Mouse (Mus musculus): ENCODE data around the gene Cobll1. TPM values are rescaled to one million over a fixed set of nuclear protein-coding genes. Genes with fewer than 3 reads are reported as not detected.
A peak's percentile ranks its signal among the peaks of the same experiment; 100 is the strongest.

Cobll1 gene
- polyA plus RNA-seq, 1 experiment from 2014 or later, result 21.7 TPM

GRCm38 (mm10) chr2:65188585-65188984 lies 50.6 kb downstream of the Cobll1 start:
- H3K4me3 ChIP-seq (replicated peaks), result no peak overlapping the region
- H3K36me3 ChIP-seq, result no peaks in the 10 kb centered on the region
- H3K4me2 ChIP-seq, result no peak overlapping the region
- no peaks in the 10 kb centered on the region for H3K27me3 ChIP-seq
- no peaks in the 10 kb centered on the region for H3K9me3 ChIP-seq (replicated peaks)
- H3K4me1 ChIP-seq, result peaks cover 31% of the 10 kb centered on the region
- ATAC-seq (replicated peaks; ENCODE audit: low FRiP score), result no peak
- no peak overlapping the region for H3K9ac ChIP-seq
- peak overlapping the region; percentile 62; the same call in 1 of the 2 replicates for H3K27ac ChIP-seq
- 42% methylated on average over 6 of the region's 6 CpGs for WGBS

GRCm38 (mm10) chr2:65187652-65188051 lies 51.6 kb downstream of the Cobll1 start:
- Histone ChIP-seq H3K27ac (no peak overlapping the region), H3K4me3 (replicated peaks) (no peak overlapping the region), H3K36me3 (no peaks in the 10 kb centered on the region), H3K4me1 (peaks cover 27% of the 10 kb centered on the region), H3K9me3 (replicated peaks) (no peaks in the 10 kb centered on the region), H3K9ac (no peak overlapping the region), H3K27me3 (no peaks in the 10 kb centered on the region), H3K4me2 (no peak overlapping the region)
- ATAC-seq (replicated peaks; ENCODE audit: low FRiP score), result no peak

- no peaks in the 10 kb centered on the region for H3K36me3 ChIP-seq
- no peak for ATAC-seq (replicated peaks; ENCODE audit: low FRiP score)
- H3K27me3 ChIP-seq, result no peaks in the 10 kb centered on the region
- H3K27ac ChIP-seq, result no peak overlapping the region
- H3K9me3 ChIP-seq (replicated peaks), result no peaks in the 10 kb centered on the region
- no peak overlapping the region for H3K4me3 ChIP-seq (replicated peaks)
- 68% methylated on average over 3 of the region's 3 CpGs for WGBS
- H3K4me2 ChIP-seq, result no peak overlapping the region
- H3K9ac ChIP-seq, result no peak overlapping the region
- H3K4me1 ChIP-seq, result peaks cover 29% of the 10 kb centered on the region
Observed at GRCm38 (mm10) chr2:65187164-65187563, 52.0 kb downstream of the Cobll1 start.

GRCm38 (mm10) chr2:65182747-65183146 lies 56.5 kb downstream of the Cobll1 start:
- H3K9ac ChIP-seq, result no peak overlapping the region
- ATAC-seq (replicated peaks; ENCODE audit: low FRiP score), result no peak
- 54% methylated on average over 2 of the region's 2 CpGs for WGBS
- no peaks in the 10 kb centered on the region for H3K27me3 ChIP-seq
- peaks cover 25% of the 10 kb centered on the region for H3K4me1 ChIP-seq
- no peak overlapping the region for H3K4me2 ChIP-seq
- H3K36me3 ChIP-seq, result no peaks in the 10 kb centered on the region
- H3K9me3 ChIP-seq (replicated peaks), result no peaks in the 10 kb centered on the region
- H3K4me3 ChIP-seq (replicated peaks), result no peak overlapping the region
- H3K27ac ChIP-seq, result 0 out of 2 replicates have a peak overlapping the region, but pooled peaks have one; percentile 6

- Histone ChIP-seq H3K27ac (peak overlapping the region; percentile 4; the same call in 1 of the 2 replicates), H3K4me1 (peaks cover 25% of the 10 kb centered on the region), H3K27me3 (no peaks in the 10 kb centered on the region), H3K36me3 (no peaks in the 10 kb centered on the region), H3K4me2 (no peak overlapping the region), H3K4me3 (replicated peaks) (no peak overlapping the region), H3K9me3 (replicated peaks) (no peaks in the 10 kb centered on the region), H3K9ac (no peak overlapping the region)
- no peak for ATAC-seq (replicated peaks; ENCODE audit: low FRiP score)
- WGBS, result 75% methylated on average over 8 of the region's 8 CpGs
Observed at GRCm38 (mm10) chr2:65181736-65182135, 57.5 kb downstream of the Cobll1 start.

- Histone ChIP-seq H3K9ac (no peak overlapping the region), H3K4me1 (peaks cover 25% of the 10 kb centered on the region), H3K9me3 (replicated peaks) (no peaks in the 10 kb centered on the region), H3K36me3 (no peaks in the 10 kb centered on the region), H3K27ac (peak overlapping the region; percentile 4; the same call in 1 of the 2 replicates), H3K4me2 (peak overlapping the region; percentile 28), H3K27me3 (no peaks in the 10 kb centered on the region), H3K4me3 (replicated peaks) (no peak overlapping the region)
- peak; percentile 41; the same call in 1 of the 2 replicates for ATAC-seq (replicated peaks; ENCODE audit: low FRiP score)
- 32% methylated on average over 9 of the region's 9 CpGs for WGBS
Observed at GRCm38 (mm10) chr2:65181066-65181716, 58.0 kb downstream of the Cobll1 start.

GRCm38 (mm10) chr2:65175645-65176044 lies 63.6 kb downstream of the Cobll1 start:
- 58% methylated on average over 5 of the region's 5 CpGs for WGBS
- H3K9ac ChIP-seq, result no peak overlapping the region
- H3K4me2 ChIP-seq, result no peak overlapping the region
- H3K9me3 ChIP-seq (replicated peaks), result no peaks in the 10 kb centered on the region
- H3K27ac ChIP-seq, result peak overlapping the region; percentile 62; the same call in 1 of the 2 replicates
- no peaks in the 10 kb centered on the region for H3K27me3 ChIP-seq
- H3K4me1 ChIP-seq, result peaks cover 17% of the 10 kb centered on the region
- H3K4me3 ChIP-seq (replicated peaks), result no peak overlapping the region
- ATAC-seq (replicated peaks; ENCODE audit: low FRiP score), result no peak; the same call in 1 of the 2 replicates
- no peaks in the 10 kb centered on the region for H3K36me3 ChIP-seq

- Histone ChIP-seq H3K4me1 (peaks cover 20% of the 10 kb centered on the region), H3K9me3 (replicated peaks) (no peaks in the 10 kb centered on the region), H3K9ac (no peak overlapping the region), H3K4me3 (replicated peaks) (no peak overlapping the region), H3K27me3 (no peaks in the 10 kb centered on the region), H3K4me2 (no peak overlapping the region), H3K36me3 (no peaks in the 10 kb centered on the region), H3K27ac (no peak overlapping the region)
- WGBS, result 81% methylated on average over 6 of the region's 6 CpGs
- ATAC-seq (replicated peaks; ENCODE audit: low FRiP score), result no peak
Observed at GRCm38 (mm10) chr2:65172071-65172470, 67.1 kb downstream of the Cobll1 start.

GRCm38 (mm10) chr2:65171516-65171915 lies 67.7 kb downstream of the Cobll1 start:
- Histone ChIP-seq H3K36me3 (no peaks in the 10 kb centered on the region), H3K4me3 (replicated peaks) (no peak overlapping the region), H3K27ac (peak overlapping the region; percentile 76; the same call in 1 of the 2 replicates), H3K4me2 (peak overlapping the region; percentile 23; the same call in 1 of the 2 replicates), H3K27me3 (no peaks in the 10 kb centered on the region), H3K4me1 (peaks cover 20% of the 10 kb centered on the region), H3K9ac (no peak overlapping the region), H3K9me3 (replicated peaks) (no peaks in the 10 kb centered on the region)
- no peak for ATAC-seq (replicated peaks; ENCODE audit: low FRiP score)
- 48% methylated on average over 1 of the region's 1 CpGs for whole genome bisulfite sequencing

- Histone ChIP-seq H3K9ac (no peak overlapping the region), H3K4me2 (peak overlapping the region; percentile 35), H3K9me3 (replicated peaks) (no peaks in the 10 kb centered on the region), H3K4me1 (peaks cover 20% of the 10 kb centered on the region), H3K36me3 (no peaks in the 10 kb centered on the region), H3K27me3 (no peaks in the 10 kb centered on the region), H3K4me3 (replicated peaks) (no peak overlapping the region), H3K27ac (peak overlapping the region; percentile 76)
- ATAC-seq (replicated peaks; ENCODE audit: low FRiP score), result peak; percentile 61; the same call in 1 of the 2 replicates
- WGBS, result 56% methylated on average over 18 of the region's 18 CpGs
Observed at GRCm38 (mm10) chr2:65170693-65171456, 68.3 kb downstream of the Cobll1 start.

- Histone ChIP-seq H3K36me3 (no peaks in the 10 kb centered on the region), H3K4me1 (peaks cover 14% of the 10 kb centered on the region), H3K4me2 (no peak overlapping the region), H3K27ac (0 out of 2 replicates have a peak overlapping the region, but pooled peaks have one; percentile 76), H3K4me3 (replicated peaks) (no peak overlapping the region), H3K9me3 (replicated peaks) (no peaks in the 10 kb centered on the region), H3K9ac (no peak overlapping the region), H3K27me3 (no peaks in the 10 kb centered on the region)
- WGBS, result 88% methylated on average over 5 of the region's 5 CpGs
- no peak for ATAC-seq (replicated peaks; ENCODE audit: low FRiP score)
Observed at GRCm38 (mm10) chr2:65170256-65170655, 68.9 kb downstream of the Cobll1 start.

- Histone ChIP-seq H3K4me2 (no peak overlapping the region), H3K9ac (no peak overlapping the region), H3K4me1 (peaks cover 3% of the 10 kb centered on the region; the same call in 1 of the 2 replicates), H3K27me3 (no peaks in the 10 kb centered on the region), H3K27ac (no peak overlapping the region), H3K36me3 (no peaks in the 10 kb centered on the region), H3K4me3 (replicated peaks) (no peak overlapping the region), H3K9me3 (replicated peaks) (no peaks in the 10 kb centered on the region)
- 67% methylated on average over 4 of the region's 4 CpGs for WGBS
- ATAC-seq (replicated peaks; ENCODE audit: low FRiP score), result no peak
Observed at GRCm38 (mm10) chr2:65163990-65164389, 75.2 kb downstream of the Cobll1 start.

All from kidney, embryonic 15.5 days (tissue).